Mouse (Mus musculus): ENCODE data around the gene Anxa5. TPM values are rescaled to one million over a fixed set of nuclear protein-coding genes. Genes with fewer than 3 reads are reported as not detected.

The Anxa5 gene
- total RNA-seq, 1 experiment, result 131 TPM

- no peak overlapping the region for H3K4me3 ChIP-seq (ENCODE audit: insufficient read depth in 1 of 2, low read depth in 1 of 2, low read length in 2 of 2, poor library complexity in 1 of 2, severe bottlenecking in 1 of 2)
- DNase-seq (ENCODE audit: low read depth, low spot score), result no peak
- no peak overlapping the region for H3K9ac ChIP-seq (ENCODE audit: insufficient read depth, low read depth, low read length, poor library complexity, severe bottlenecking)
- no peak for TF ChIP-seq CHD2 (IDR thresholded peaks at IDR 0.05; ENCODE audit: low read depth, low read length)
- TF ChIP-seq MAFK (IDR thresholded peaks at IDR 0.05; ENCODE audit: insufficient read depth, low read depth, low read length), result no peak
- TF ChIP-seq ZNF384 (IDR thresholded peaks at IDR 0.05; ENCODE audit: low read depth, low read length), result no peak
- TF ChIP-seq ZC3H11A (IDR thresholded peaks at IDR 0.05; ENCODE audit: borderline replicate concordance, low read depth, low read length), result no peak
- no peak for TF ChIP-seq HCFC1 (IDR thresholded peaks at IDR 0.05; ENCODE audit: borderline replicate concordance, insufficient read depth, low read length)
- no peaks in the 10 kb centered on the region for H3K9me3 ChIP-seq (ENCODE audit: control insufficient read depth, insufficient read depth, low read depth, low read length)
- in situ Hi-C loops (cut with MboI; ENCODE audit: low sequenced_read_pairs in 2 of 2, unreplicated experiment in 2 of 2), result no loop called here
- no peak overlapping the region for H3K27ac ChIP-seq (ENCODE audit: insufficient read depth, low read depth, low read length, poor library complexity, severe bottlenecking)
- H3K36me3 ChIP-seq (ENCODE audit: control insufficient read depth, insufficient read depth, low read length, poor library complexity, severe bottlenecking), result no peaks in the 10 kb centered on the region
- no peaks in the 10 kb centered on the region for H3K4me1 ChIP-seq (ENCODE audit: control insufficient read depth in 2 of 2, insufficient read depth in 2 of 2, low read length in 2 of 2, poor library complexity in 1 of 2)
These were observed 17.2 kb upstream of the Anxa5 start for GRCm38 (mm10) chr3:36492716-36493391.

- no peaks in the 10 kb centered on the region for H3K36me3 ChIP-seq (ENCODE audit: control insufficient read depth, insufficient read depth, low read length, poor library complexity, severe bottlenecking)
- in situ Hi-C loops (cut with MboI; ENCODE audit: low sequenced_read_pairs in 2 of 2, unreplicated experiment in 2 of 2), result no loop called here
These were observed 15.8 kb upstream of the Anxa5 start for GRCm38 (mm10) chr3:36491535-36491934.

GRCm38 (mm10) chr3:36489590-36489910 is 13.9 kb upstream of the Anxa5 start:
- in situ Hi-C loops (cut with MboI; ENCODE audit: low sequenced_read_pairs in 2 of 2, unreplicated experiment in 2 of 2), result no loop called here
- H3K36me3 ChIP-seq (ENCODE audit: control insufficient read depth, insufficient read depth, low read length, poor library complexity, severe bottlenecking), result no peaks in the 10 kb centered on the region
- H3K9me3 ChIP-seq (ENCODE audit: control insufficient read depth, insufficient read depth, low read depth, low read length), result no peaks in the 10 kb centered on the region
- H3K27ac ChIP-seq (ENCODE audit: insufficient read depth, low read depth, low read length, poor library complexity, severe bottlenecking), result no peak overlapping the region
- no peaks in the 10 kb centered on the region for H3K4me1 ChIP-seq (ENCODE audit: control insufficient read depth in 2 of 2, insufficient read depth in 2 of 2, low read length in 2 of 2, poor library complexity in 1 of 2)
- no peak overlapping the region for H3K9ac ChIP-seq (ENCODE audit: insufficient read depth, low read depth, low read length, poor library complexity, severe bottlenecking)
- no peak overlapping the region for H3K4me3 ChIP-seq (ENCODE audit: insufficient read depth in 1 of 2, low read depth in 1 of 2, low read length in 2 of 2, poor library complexity in 1 of 2, severe bottlenecking in 1 of 2)
- no peak for TF ChIP-seq HCFC1 (IDR thresholded peaks at IDR 0.05; ENCODE audit: borderline replicate concordance, insufficient read depth, low read length)
- no peak for TF ChIP-seq ZC3H11A (IDR thresholded peaks at IDR 0.05; ENCODE audit: borderline replicate concordance, low read depth, low read length)
- TF ChIP-seq ZNF384 (IDR thresholded peaks at IDR 0.05; ENCODE audit: low read depth, low read length), result no peak
- TF ChIP-seq CHD2 (IDR thresholded peaks at IDR 0.05; ENCODE audit: low read depth, low read length), result no peak
- TF ChIP-seq MAFK (IDR thresholded peaks at IDR 0.05; ENCODE audit: insufficient read depth, low read depth, low read length), result no peak
- no peak for DNase-seq (ENCODE audit: low read depth, low spot score)

More at GRCm38 (mm10) chr3:36491535-36491934, 15.8 kb upstream of the Anxa5 start:
- Histone ChIP-seq H3K4me3 (ENCODE audit: insufficient read depth in 1 of 2, low read depth in 1 of 2, low read length in 2 of 2, poor library complexity in 1 of 2, severe bottlenecking in 1 of 2) (no peak overlapping the region), H3K27ac (ENCODE audit: insufficient read depth, low read depth, low read length, poor library complexity, severe bottlenecking) (no peak overlapping the region), H3K4me1 (ENCODE audit: control insufficient read depth in 2 of 2, insufficient read depth in 2 of 2, low read length in 2 of 2, poor library complexity in 1 of 2) (no peaks in the 10 kb centered on the region), H3K9me3 (ENCODE audit: control insufficient read depth, insufficient read depth, low read depth, low read length) (no peaks in the 10 kb centered on the region), H3K9ac (ENCODE audit: insufficient read depth, low read depth, low read length, poor library complexity, severe bottlenecking) (no peak overlapping the region)
- DNase-seq (ENCODE audit: low read depth, low spot score), result no peak
- TF ChIP-seq CHD2 (IDR thresholded peaks at IDR 0.05; ENCODE audit: low read depth, low read length), result no peak
- no peak for TF ChIP-seq MAFK (IDR thresholded peaks at IDR 0.05; ENCODE audit: insufficient read depth, low read depth, low read length)

GRCm38 (mm10) chr3:36488899-36489589 is 13.3 kb upstream of the Anxa5 start:
- in situ Hi-C loops (cut with MboI; ENCODE audit: low sequenced_read_pairs in 2 of 2, unreplicated experiment in 2 of 2), result no loop called here
- Histone ChIP-seq H3K4me3 (ENCODE audit: insufficient read depth in 1 of 2, low read depth in 1 of 2, low read length in 2 of 2, poor library complexity in 1 of 2, severe bottlenecking in 1 of 2) (no peak overlapping the region), H3K36me3 (ENCODE audit: control insufficient read depth, insufficient read depth, low read length, poor library complexity, severe bottlenecking) (no peaks in the 10 kb centered on the region), H3K9ac (ENCODE audit: insufficient read depth, low read depth, low read length, poor library complexity, severe bottlenecking) (no peak overlapping the region), H3K27ac (ENCODE audit: insufficient read depth, low read depth, low read length, poor library complexity, severe bottlenecking) (no peak overlapping the region), H3K9me3 (ENCODE audit: control insufficient read depth, insufficient read depth, low read depth, low read length) (no peaks in the 10 kb centered on the region), H3K4me1 (ENCODE audit: control insufficient read depth in 2 of 2, insufficient read depth in 2 of 2, low read length in 2 of 2, poor library complexity in 1 of 2) (no peaks in the 10 kb centered on the region)
- TF ChIP-seq MAFK (IDR thresholded peaks at IDR 0.05; ENCODE audit: insufficient read depth, low read depth, low read length) (no peak), CHD2 (IDR thresholded peaks at IDR 0.05; ENCODE audit: low read depth, low read length) (no peak), ZC3H11A (IDR thresholded peaks at IDR 0.05; ENCODE audit: borderline replicate concordance, low read depth, low read length) (no peak), ZNF384 (IDR thresholded peaks at IDR 0.05; ENCODE audit: low read depth, low read length) (no peak)
- no peak for DNase-seq (ENCODE audit: low read depth, low spot score)

Data from ES-E14 (cell line).